Mouse (Mus musculus) lung, embryonic 16.5 days (tissue): ENCODE measurements around the gene Rpl32. TPM values are rescaled to one million over a fixed set of nuclear protein-coding genes. Genes with fewer than 3 reads are reported as not detected.

Experiments
- ATAC-seq: fragments of 200-750 bp; cut with Nextera tagmentation; 2 replicates; pipeline ENCODE4 v1.8.0; 2017; ENCODE audit warnings: low read depth, mild to moderate bottlenecking, moderate library complexity
- H3K27ac ChIP-seq: fragments of 300-500 bp; sonication (generic); 2 replicates; pipeline ENCODE4 v1.5.1; 2014; ENCODE audit warnings: mild to moderate bottlenecking, control low read depth, low read length
- H3K27me3 ChIP-seq: fragments of 300-500 bp; sonication (generic); 2 replicates; pipeline ENCODE4 v1.6.1; 2014; ENCODE audit warnings: low read depth, low read length, mixed read lengths; ENCODE audit not compliant: control insufficient read depth, insufficient read depth
- H3K36me3 ChIP-seq: fragments of 300-500 bp; sonication (generic); 2 replicates; pipeline ENCODE4 v1.6.1; 2014; ENCODE audit warnings: low read length; ENCODE audit not compliant: control insufficient read depth, insufficient read depth
- H3K4me1 ChIP-seq: fragments of 300-500 bp; sonication (generic); replicated peaks from 2 replicates; pipeline ENCODE4 v1.6.1; 2014; ENCODE audit warnings: low read length, mixed read lengths; ENCODE audit not compliant: control insufficient read depth, insufficient read depth
- H3K4me2 ChIP-seq: fragments of 300-500 bp; sonication (generic); 2 replicates; pipeline ENCODE4 v1.6.1; 2014; ENCODE audit warnings: low read depth, low read length, control low read depth
- H3K4me3 ChIP-seq: fragments of 300-500 bp; sonication (generic); 2 replicates; pipeline ENCODE4 v1.5.1; 2014; ENCODE audit warnings: mild to moderate bottlenecking, low read length, control low read depth
- H3K9ac ChIP-seq: fragments of 300-500 bp; sonication (generic); 2 replicates; pipeline ENCODE4 v1.6.1; 2014; ENCODE audit warnings: low read length, control low read depth
- H3K9me3 ChIP-seq: fragments of 300-500 bp; sonication (generic); 2 replicates; pipeline ENCODE4 v1.6.1; 2016; ENCODE audit warnings: low read length; ENCODE audit not compliant: control insufficient read depth
- WGBS: fragments of 180-500 bp; shearing (Covaris S2); extraction: QIAGEN DNeasy Blood & Tissue Kit; methylation state at CpG from one replicate; pipeline ENCODE4 v1.1.7; 2014; 5-methylcytosine and 5-hydroxymethylcytosine counted together
- polyA plus RNA-seq: library from polyadenylated mRNA; unstranded; fragments of >200 nt; fragmentation: Nextera tagmentation; extraction: Ambion mirVana; gene quantifications from 2 replicates; pipeline ENCODE4 v1.2.1, GENCODE M21; 2015

Rpl32 gene
- 2,193 and 2,268 TPM in 2 replicates for polyA plus RNA-seq

GRCm38 (mm10) chr6:115808488-115809231 lies at the start of gene Rpl32:
Rpl32 (minus strand) TSS chr6:115808747.
- WGBS = under 1% methylated on average over 47 of the region's 47 CpGs
- H3K9me3 ChIP-seq = no peaks in the 10 kb centered on the region

GRCm38 (mm10) chr6:115856361-115856745 lies 47.8 kb upstream of the Rpl32 start:
- H3K9ac ChIP-seq = 0 out of 2 replicates have a peak overlapping the region, but pooled peaks have one; percentile 39
- H3K4me1 ChIP-seq = peaks cover 36% of the 10 kb centered on the region
- no peak for ATAC-seq
- no peaks in the 10 kb centered on the region for H3K9me3 ChIP-seq
- H3K27ac ChIP-seq = peak overlapping the region; percentile 46
- no peak overlapping the region for H3K4me2 ChIP-seq
- H3K36me3 ChIP-seq = no peaks in the 10 kb centered on the region
- no peak overlapping the region for H3K4me3 ChIP-seq
- no peaks in the 10 kb centered on the region for H3K27me3 ChIP-seq
- 52% methylated on average over 4 of the region's 4 CpGs for WGBS

More at GRCm38 (mm10) chr6:115808488-115809231, at the start of gene Rpl32:
- peaks cover 30% of the 10 kb centered on the region for H3K36me3 ChIP-seq
- H3K4me3 ChIP-seq = peak within 1 kb of the TSS; percentile 100
- peak within 1 kb of the TSS; percentile 93 for H3K4me2 ChIP-seq
- no peaks in the 10 kb centered on the region for H3K27me3 ChIP-seq
- peaks cover 17% of the 10 kb centered on the region for H3K4me1 ChIP-seq
- ATAC-seq = peak; percentile 89
- H3K27ac ChIP-seq = peak within 1 kb of the TSS; percentile 90
- H3K9ac ChIP-seq = peak within 1 kb of the TSS; percentile 100

- Histone ChIP-seq H3K4me2 (no peak overlapping the region), H3K4me3 (no peak overlapping the region), H3K4me1 (peaks cover 36% of the 10 kb centered on the region), H3K27me3 (no peaks in the 10 kb centered on the region), H3K36me3 (no peaks in the 10 kb centered on the region), H3K27ac (peak overlapping the region; percentile 46), H3K9ac (0 out of 2 replicates have a peak overlapping the region, but pooled peaks have one; percentile 39), H3K9me3 (no peaks in the 10 kb centered on the region)
- no peak for ATAC-seq
- WGBS = 68% methylated on average over 3 of the region's 3 CpGs
Observed at GRCm38 (mm10) chr6:115855733-115856360, 47.3 kb upstream of the Rpl32 start.

GRCm38 (mm10) chr6:115854432-115854831 lies 45.9 kb upstream of the Rpl32 start:
- Histone ChIP-seq H3K27me3 (no peaks in the 10 kb centered on the region), H3K9ac (no peak overlapping the region), H3K4me3 (no peak overlapping the region), H3K36me3 (no peaks in the 10 kb centered on the region), H3K9me3 (no peaks in the 10 kb centered on the region), H3K27ac (no peak overlapping the region), H3K4me1 (peaks cover 27% of the 10 kb centered on the region), H3K4me2 (no peak overlapping the region)
- 68% methylated on average over 2 of the region's 2 CpGs for WGBS
- no peak for ATAC-seq

- Histone ChIP-seq H3K4me3 (peak overlapping the region; percentile 70), H3K9ac (peak overlapping the region; percentile 64), H3K36me3 (no peaks in the 10 kb centered on the region), H3K9me3 (no peaks in the 10 kb centered on the region), H3K4me2 (peak overlapping the region; percentile 59), H3K27ac (peak overlapping the region; percentile 83), H3K27me3 (no peaks in the 10 kb centered on the region), H3K4me1 (peaks cover 22% of the 10 kb centered on the region)
- no peak for ATAC-seq
- 40% methylated on average over 7 of the region's 7 CpGs for WGBS
Observed at GRCm38 (mm10) chr6:115853985-115854384, 45.4 kb upstream of the Rpl32 start.

- WGBS = under 1% methylated on average over 51 of the region's 51 CpGs
- H3K36me3 ChIP-seq = no peaks in the 10 kb centered on the region
- peak within 1 kb of the TSS; percentile 93 for H3K27ac ChIP-seq
- no peaks in the 10 kb centered on the region for H3K27me3 ChIP-seq
- peak within 1 kb of the TSS; percentile 79 for H3K9ac ChIP-seq
- peak within 1 kb of the TSS; percentile 83 for H3K4me2 ChIP-seq
- H3K4me1 ChIP-seq = peaks cover 22% of the 10 kb centered on the region
- peak within 1 kb of the TSS; percentile 70 for H3K4me3 ChIP-seq
- H3K9me3 ChIP-seq = no peaks in the 10 kb centered on the region
- ATAC-seq = peak; percentile 99
Observed at GRCm38 (mm10) chr6:115853091-115853813, 44.7 kb upstream of the Rpl32 start, which contains the start of the genes Mbd4 and Ift122. Mbd4 (minus strand) TSS chr6:115853371. Ift122 (plus strand) TSS chr6:115853470.

- peak overlapping the region; percentile 79 for H3K9ac ChIP-seq
- no peaks in the 10 kb centered on the region for H3K36me3 ChIP-seq
- no peaks in the 10 kb centered on the region for H3K27me3 ChIP-seq
- peak overlapping the region; percentile 83 for H3K4me2 ChIP-seq
- 5% methylated on average over 20 of the region's 20 CpGs for WGBS
- no peak for ATAC-seq
- no peaks in the 10 kb centered on the region for H3K9me3 ChIP-seq
- H3K27ac ChIP-seq = peak overlapping the region; percentile 93
- peaks cover 22% of the 10 kb centered on the region for H3K4me1 ChIP-seq
- peak overlapping the region; percentile 70 for H3K4me3 ChIP-seq
Observed at GRCm38 (mm10) chr6:115852446-115853090, 44.0 kb upstream of the Rpl32 start.

- WGBS = 92% methylated on average over 10 of the region's 10 CpGs
Observed at GRCm38 (mm10) chr6:115848598-115849304, 40.2 kb upstream of the Rpl32 start.

More at GRCm38 (mm10) chr6:115848598-115849304, 40.2 kb upstream of the Rpl32 start:
- Histone ChIP-seq H3K4me1 (peaks cover 9% of the 10 kb centered on the region), H3K9ac (no peak overlapping the region), H3K4me3 (no peak overlapping the region), H3K27me3 (no peaks in the 10 kb centered on the region), H3K4me2 (no peak overlapping the region), H3K9me3 (no peaks in the 10 kb centered on the region), H3K27ac (no peak overlapping the region), H3K36me3 (no peaks in the 10 kb centered on the region)
- no peak for ATAC-seq
